Mouse (Mus musculus): ENCODE results near the gene Glis2. TPM values are rescaled to one million over a fixed set of nuclear protein-coding genes. Genes with fewer than 3 reads are reported as not detected.

Gene Glis2
- polyA plus RNA-seq, 1 experiment from 2014 or later: 9.2 TPM

GRCm38 (mm10) chr16:4627105-4627504 is 32.6 kb downstream of the Glis2 start:
- Histone ChIP-seq H3K4me2 (replicated peaks; ENCODE audit: low read depth) (no peak overlapping the region), H3K4me3 (ENCODE audit: low read depth, low read length) (no peak overlapping the region), H3K4me1 (replicated peaks; ENCODE audit: control insufficient read depth, insufficient read depth, low read length) (no peaks in the 10 kb centered on the region; the same call in 1 of the 2 replicates), H3K9me3 (ENCODE audit: control insufficient read depth) (no peaks in the 10 kb centered on the region), H3K27ac (ENCODE audit: low read depth, low read length) (no peak overlapping the region), H3K9ac (ENCODE audit: low read depth, low read length) (no peak overlapping the region), H3K27me3 (replicated peaks; ENCODE audit: control insufficient read depth, insufficient read depth, low read length) (no peaks in the 10 kb centered on the region), H3K36me3 (ENCODE audit: control insufficient read depth, insufficient read depth) (peaks cover 44% of the 10 kb centered on the region)
- TF ChIP-seq CTCF (IDR thresholded peaks at IDR 0.05; ENCODE audit: low read depth): no peak
- no peak for ATAC-seq
- 73% methylated on average over 6 of the region's 6 CpGs for WGBS

DNA sequence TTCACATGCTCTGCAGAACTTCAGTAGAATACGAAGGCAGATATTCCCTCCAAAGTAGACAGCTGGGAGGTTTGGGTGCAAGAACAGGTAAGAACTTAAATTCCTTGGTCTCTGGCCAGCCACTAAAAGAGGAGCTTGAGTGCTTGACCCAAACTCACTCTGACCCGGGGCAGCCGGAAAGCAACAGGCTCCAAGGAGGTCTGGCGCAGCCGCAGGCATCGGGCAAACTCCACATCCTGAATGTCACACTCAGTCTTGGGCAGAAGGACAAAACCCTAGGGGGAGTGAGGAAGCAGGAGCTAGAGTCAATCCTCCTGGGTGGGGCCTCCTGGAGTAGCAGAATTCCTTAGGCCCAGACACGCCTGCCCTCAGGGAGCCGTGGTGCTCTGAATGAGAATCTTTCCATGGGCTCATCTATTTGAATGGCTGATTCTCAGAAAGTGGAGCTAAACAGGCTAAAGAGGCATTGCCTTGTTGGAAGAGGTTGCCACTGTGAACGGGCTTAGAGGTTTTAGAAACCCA is 34.4 kb downstream of the Glis2 start:
- no peak overlapping the region for H3K27ac ChIP-seq (ENCODE audit: low read depth, low read length)
- peaks cover 59% of the 10 kb centered on the region for H3K36me3 ChIP-seq (ENCODE audit: control insufficient read depth, insufficient read depth)
- TF ChIP-seq CTCF (IDR thresholded peaks at IDR 0.05; ENCODE audit: low read depth): no peak
- H3K9me3 ChIP-seq (ENCODE audit: control insufficient read depth): no peaks in the 10 kb centered on the region
- no peak overlapping the region for H3K4me3 ChIP-seq (ENCODE audit: low read depth, low read length)
- no peak for ATAC-seq
- WGBS: 89% methylated on average over 9 of the region's 9 CpGs
- H3K4me2 ChIP-seq (replicated peaks; ENCODE audit: low read depth): no peak overlapping the region
- H3K9ac ChIP-seq (ENCODE audit: low read depth, low read length): no peak overlapping the region
- H3K4me1 ChIP-seq (replicated peaks; ENCODE audit: control insufficient read depth, insufficient read depth, low read length): no peaks in the 10 kb centered on the region
- H3K27me3 ChIP-seq (replicated peaks; ENCODE audit: control insufficient read depth, insufficient read depth, low read length): no peaks in the 10 kb centered on the region

DNA sequence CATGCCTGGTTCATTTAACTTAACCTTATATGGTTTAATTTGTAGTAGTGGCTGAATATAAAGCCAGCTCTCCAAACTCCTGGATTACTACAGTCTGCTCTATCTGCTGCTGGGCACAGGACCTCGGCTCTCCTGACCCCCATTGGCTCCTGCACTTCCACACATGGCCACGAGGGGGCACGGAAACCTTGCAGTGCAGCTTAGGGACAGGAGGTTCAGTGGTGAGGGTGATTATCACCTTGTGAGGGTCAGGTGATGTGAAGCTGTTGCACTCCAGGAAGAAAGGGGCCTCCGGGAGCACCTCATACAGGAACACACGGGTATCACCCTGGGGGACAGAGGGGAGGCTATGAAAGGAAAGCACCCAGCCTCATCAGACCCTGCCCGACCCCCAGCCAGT is 35.4 kb downstream of the Glis2 start:
- H3K36me3 ChIP-seq (ENCODE audit: control insufficient read depth, insufficient read depth): peaks cover 67% of the 10 kb centered on the region
- H3K27ac ChIP-seq (ENCODE audit: low read depth, low read length): peak overlapping the region; percentile 28; the same call in 1 of the 2 replicates
- H3K4me1 ChIP-seq (replicated peaks; ENCODE audit: control insufficient read depth, insufficient read depth, low read length): no peaks in the 10 kb centered on the region
- H3K4me3 ChIP-seq (ENCODE audit: low read depth, low read length): no peak overlapping the region
- H3K27me3 ChIP-seq (replicated peaks; ENCODE audit: control insufficient read depth, insufficient read depth, low read length): no peaks in the 10 kb centered on the region
- H3K9ac ChIP-seq (ENCODE audit: low read depth, low read length): no peak overlapping the region
- peak; percentile 99 for TF ChIP-seq CTCF (IDR thresholded peaks at IDR 0.05; ENCODE audit: low read depth)
- ATAC-seq: peak; percentile 55
- no peaks in the 10 kb centered on the region for H3K9me3 ChIP-seq (ENCODE audit: control insufficient read depth)
- 24% methylated on average over 6 of the region's 6 CpGs for whole genome bisulfite sequencing
- no peak overlapping the region for H3K4me2 ChIP-seq (replicated peaks; ENCODE audit: low read depth)

- Histone ChIP-seq H3K4me1 (replicated peaks; ENCODE audit: control insufficient read depth, insufficient read depth, low read length) (no peaks in the 10 kb centered on the region), H3K36me3 (ENCODE audit: control insufficient read depth, insufficient read depth) (peaks cover 63% of the 10 kb centered on the region), H3K27ac (ENCODE audit: low read depth, low read length) (peak overlapping the region; percentile 4; the same call in 1 of the 2 replicates), H3K9me3 (ENCODE audit: control insufficient read depth) (no peaks in the 10 kb centered on the region), H3K4me2 (replicated peaks; ENCODE audit: low read depth) (no peak overlapping the region), H3K4me3 (ENCODE audit: low read depth, low read length) (no peak overlapping the region), H3K27me3 (replicated peaks; ENCODE audit: control insufficient read depth, insufficient read depth, low read length) (no peaks in the 10 kb centered on the region), H3K9ac (ENCODE audit: low read depth, low read length) (no peak overlapping the region)
- ATAC-seq: no peak
- TF ChIP-seq CTCF (IDR thresholded peaks at IDR 0.05; ENCODE audit: low read depth): peak; percentile 75
- WGBS: 39% methylated on average over 7 of the region's 7 CpGs
These were observed 37.5 kb downstream of the Glis2 start for GRCm38 (mm10) chr16:4632050-4632449.

- H3K9ac ChIP-seq (ENCODE audit: low read depth, low read length): no peak overlapping the region
- no peaks in the 10 kb centered on the region for H3K9me3 ChIP-seq (ENCODE audit: control insufficient read depth)
- no peaks in the 10 kb centered on the region for H3K27me3 ChIP-seq (replicated peaks; ENCODE audit: control insufficient read depth, insufficient read depth, low read length)
- no peak for TF ChIP-seq CTCF (IDR thresholded peaks at IDR 0.05; ENCODE audit: low read depth)
- WGBS: 97% methylated on average over 3 of the region's 3 CpGs
- no peak overlapping the region for H3K4me3 ChIP-seq (ENCODE audit: low read depth, low read length)
- H3K4me1 ChIP-seq (replicated peaks; ENCODE audit: control insufficient read depth, insufficient read depth, low read length): no peaks in the 10 kb centered on the region
- H3K27ac ChIP-seq (ENCODE audit: low read depth, low read length): no peak overlapping the region
- no peak overlapping the region for H3K4me2 ChIP-seq (replicated peaks; ENCODE audit: low read depth)
- no peak for ATAC-seq
- H3K36me3 ChIP-seq (ENCODE audit: control insufficient read depth, insufficient read depth): peaks cover 53% of the 10 kb centered on the region
These were observed 39.1 kb downstream of the Glis2 start for GRCm38 (mm10) chr16:4633661-4634060.

DNA sequence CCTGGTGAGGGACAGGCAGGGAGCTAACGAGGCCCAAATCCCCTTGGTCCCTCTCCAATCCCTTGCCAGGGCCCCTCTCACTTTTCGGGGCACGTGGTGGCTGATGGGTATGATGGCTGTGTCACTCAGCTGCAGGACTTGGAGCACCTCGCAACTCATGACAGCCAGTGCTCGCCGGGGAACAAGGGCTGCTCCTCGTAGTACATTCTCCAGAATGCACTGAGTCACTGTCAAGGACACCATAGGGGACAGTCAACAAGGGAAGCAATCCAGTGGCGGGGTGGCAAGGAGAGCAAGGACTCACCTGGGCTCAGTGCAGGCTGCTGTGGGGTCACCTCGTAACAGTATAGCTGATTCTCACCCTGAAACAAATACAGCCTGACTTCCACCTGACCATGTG is 40.2 kb downstream of the Glis2 start:
- WGBS: 81% methylated on average over 9 of the region's 9 CpGs
- H3K9ac ChIP-seq (ENCODE audit: low read depth, low read length): no peak overlapping the region
- 0 out of 2 replicates have a peak, but pooled peaks cover 2% of the 10 kb centered on the region for H3K4me1 ChIP-seq (replicated peaks; ENCODE audit: control insufficient read depth, insufficient read depth, low read length)
- no peak overlapping the region for H3K4me2 ChIP-seq (replicated peaks; ENCODE audit: low read depth)
- no peak for TF ChIP-seq CTCF (IDR thresholded peaks at IDR 0.05; ENCODE audit: low read depth)
- no peaks in the 10 kb centered on the region for H3K9me3 ChIP-seq (ENCODE audit: control insufficient read depth)
- H3K4me3 ChIP-seq (ENCODE audit: low read depth, low read length): no peak overlapping the region
- H3K27me3 ChIP-seq (replicated peaks; ENCODE audit: control insufficient read depth, insufficient read depth, low read length): no peaks in the 10 kb centered on the region
- H3K27ac ChIP-seq (ENCODE audit: low read depth, low read length): no peak overlapping the region
- peaks cover 44% of the 10 kb centered on the region for H3K36me3 ChIP-seq (ENCODE audit: control insufficient read depth, insufficient read depth)
- ATAC-seq: no peak

DNA sequence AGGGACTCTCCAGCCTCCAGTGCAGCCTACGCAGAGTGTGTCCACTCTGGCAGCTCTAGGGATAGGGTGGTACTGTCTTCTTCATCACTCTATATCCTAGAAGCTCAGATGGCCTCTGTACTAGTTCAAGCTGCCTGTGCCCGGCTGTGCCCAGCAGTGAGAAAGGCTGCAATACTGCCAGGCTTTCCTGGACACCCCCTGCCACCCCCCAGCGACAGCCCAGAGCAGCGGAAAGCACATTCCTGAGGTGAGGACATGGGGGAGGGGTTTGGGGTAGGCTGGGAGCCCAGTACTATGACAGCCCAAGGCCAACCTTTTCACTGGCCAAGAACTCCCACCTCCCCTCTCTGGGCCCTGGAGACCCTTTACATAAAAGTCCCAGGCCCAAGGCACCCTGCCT is 41.2 kb downstream of the Glis2 start:
- Histone ChIP-seq H3K36me3 (ENCODE audit: control insufficient read depth, insufficient read depth) (peaks cover 41% of the 10 kb centered on the region), H3K27ac (ENCODE audit: low read depth, low read length) (no peak overlapping the region), H3K4me3 (ENCODE audit: low read depth, low read length) (no peak overlapping the region), H3K4me2 (replicated peaks; ENCODE audit: low read depth) (no peak overlapping the region), H3K9ac (ENCODE audit: low read depth, low read length) (no peak overlapping the region), H3K9me3 (ENCODE audit: control insufficient read depth) (no peaks in the 10 kb centered on the region), H3K27me3 (replicated peaks; ENCODE audit: control insufficient read depth, insufficient read depth, low read length) (no peaks in the 10 kb centered on the region), H3K4me1 (replicated peaks; ENCODE audit: control insufficient read depth, insufficient read depth, low read length) (0 out of 2 replicates have a peak, but pooled peaks cover 6% of the 10 kb centered on the region)
- ATAC-seq: no peak
- 77% methylated on average over 4 of the region's 4 CpGs for WGBS
- no peak for TF ChIP-seq CTCF (IDR thresholded peaks at IDR 0.05; ENCODE audit: low read depth)
